Mouse (Mus musculus) right cerebral cortex, postnatal 4 days (tissue): Measurements from ENCODE around the gene CT030661.1.
"Not testable (repeated sequence)": the region's sequence is repeated elsewhere in the genome, so short reads cannot be mapped to it uniquely, and the experiment has no call there.

ENCODE experiments used
- DNase-seq: peaks from one replicate; pipeline ENCODE4 v3.0.0-alpha.2; 2022

CT030661.1 gene

DNA sequence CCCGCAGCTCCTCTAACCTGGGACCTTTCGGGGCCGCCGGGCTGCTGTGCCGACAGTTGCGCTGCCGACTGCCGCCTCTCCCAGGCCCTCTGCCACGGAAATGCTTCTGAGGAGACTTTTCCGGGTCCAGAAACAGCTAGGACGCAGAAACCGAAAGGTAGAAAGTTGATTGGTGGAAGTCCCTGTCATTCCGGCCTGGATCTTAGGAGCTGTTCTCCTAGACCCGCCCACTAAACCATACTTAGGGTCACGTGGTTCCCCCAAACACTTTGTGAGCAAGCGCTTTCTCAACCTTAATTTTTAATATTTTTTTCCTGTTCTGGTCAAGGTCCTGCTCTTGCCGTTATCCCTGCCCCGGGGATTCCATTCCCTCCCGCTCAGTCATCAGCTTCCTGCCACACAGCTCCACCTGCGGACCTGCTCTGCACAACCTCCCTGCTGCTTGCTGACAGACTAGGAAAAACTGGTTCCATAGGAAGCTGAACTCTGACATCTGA, at the start of gene CT030661.1:
Gene CT030661.1, minus strand, starts transcription at position 108 of the 497 bp plus-strand sequence.
- peak; percentile 80 for DNase-seq

DNA sequence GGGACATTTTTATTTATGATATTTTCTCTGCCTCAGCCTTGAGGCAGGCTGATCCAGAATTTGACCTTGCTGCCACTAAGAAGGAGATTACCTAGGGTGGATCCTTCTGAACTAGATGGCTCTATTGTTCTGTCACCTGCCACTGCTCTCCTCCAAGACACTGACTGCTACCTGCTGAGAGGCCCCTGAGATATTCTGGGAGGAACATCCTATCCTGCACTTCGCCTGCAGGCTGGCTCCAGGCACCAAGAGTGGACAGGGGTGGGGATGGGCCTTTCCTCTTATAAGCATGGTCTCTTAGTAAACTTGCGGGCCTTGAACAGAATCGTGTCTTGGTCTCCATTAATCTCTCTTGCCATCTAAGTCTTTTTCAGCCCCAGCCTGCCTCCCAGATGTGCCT, 49.3 kb upstream of the CT030661.1 start:
- no peak for DNase-seq

DNA sequence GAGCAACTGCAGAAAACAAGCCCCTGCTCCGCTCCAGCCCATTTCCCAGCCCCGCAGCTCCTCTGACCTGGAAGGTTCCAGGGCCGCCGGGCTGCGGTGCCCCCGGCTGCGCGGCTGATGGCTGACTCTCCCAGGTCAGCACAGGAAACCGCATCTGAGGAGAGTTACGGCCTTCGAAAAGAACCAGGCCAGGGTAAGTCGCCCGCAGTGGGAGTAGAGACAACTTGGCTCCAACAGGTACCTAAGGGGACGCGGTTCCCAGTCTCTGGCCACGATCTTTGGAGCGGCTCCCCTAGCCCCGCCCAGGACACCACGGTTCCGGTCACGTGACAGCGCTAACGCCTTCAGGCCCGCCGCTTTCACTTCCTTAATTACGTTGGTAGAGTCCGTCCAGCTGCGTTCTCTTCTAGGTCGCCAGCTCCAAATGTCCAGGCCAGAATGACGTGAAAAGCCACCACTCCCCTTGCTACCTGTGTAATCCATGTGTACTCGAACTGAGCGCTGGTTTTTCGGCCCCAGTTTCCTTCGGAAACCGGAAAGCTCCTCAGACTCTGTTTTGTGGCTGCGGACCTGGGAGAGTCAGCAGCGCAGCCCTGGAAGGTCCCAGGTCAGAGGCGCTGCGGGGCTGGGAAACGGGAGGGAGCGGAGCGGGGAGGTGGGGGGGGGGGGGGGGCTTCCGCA, 46.6 kb upstream of the CT030661.1 start, which contains the start of the genes Zfp944 and Zfp758:
Gene Zfp944, minus strand, starts transcription at position 300 of the 681 bp plus-strand sequence.
Gene Zfp758, plus strand, starts transcription at position 353 of the 681 bp plus-strand sequence.
- peak; percentile 15 for DNase-seq

DNA sequence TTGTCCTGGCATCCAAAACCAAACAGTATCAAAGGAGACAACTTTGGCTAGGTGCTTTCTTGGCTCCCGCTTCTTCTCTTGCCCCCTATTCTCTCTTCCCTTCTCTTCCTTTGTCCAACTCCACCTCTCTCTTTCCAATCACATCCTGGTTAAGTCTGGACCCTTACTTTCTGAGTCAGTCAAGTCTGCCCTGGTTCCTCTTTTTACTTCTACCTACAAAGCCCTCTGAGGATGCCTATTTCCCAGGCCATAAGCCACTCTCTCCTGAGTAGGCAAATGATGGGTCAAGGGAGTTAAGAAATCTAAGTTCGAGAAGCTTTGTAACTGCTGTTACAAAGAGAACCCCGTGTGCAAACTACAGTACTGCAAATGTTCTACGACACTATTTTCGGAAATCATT, 45.9 kb upstream of the CT030661.1 start:
- DNase-seq, result no peak

DNA sequence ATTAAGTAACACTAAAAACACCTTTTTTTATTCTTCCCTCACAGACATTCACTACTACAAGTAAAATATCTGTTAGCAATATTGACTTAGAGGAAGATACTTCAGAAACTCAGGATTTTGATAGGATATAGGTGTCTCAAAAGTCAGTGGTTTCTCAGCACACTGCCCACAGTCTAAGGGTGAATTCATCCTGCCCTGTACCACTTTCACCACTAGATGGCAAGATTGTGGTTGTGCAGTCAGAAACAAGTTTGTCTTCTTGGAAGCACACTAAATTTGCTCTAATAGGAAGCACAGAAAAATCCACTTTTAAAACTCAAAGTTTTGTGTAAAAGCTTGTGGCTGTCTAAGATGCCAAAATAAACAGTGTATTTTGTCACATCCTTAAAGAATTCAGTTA, 38.2 kb upstream of the CT030661.1 start:
- no peak for DNase-seq

DNA sequence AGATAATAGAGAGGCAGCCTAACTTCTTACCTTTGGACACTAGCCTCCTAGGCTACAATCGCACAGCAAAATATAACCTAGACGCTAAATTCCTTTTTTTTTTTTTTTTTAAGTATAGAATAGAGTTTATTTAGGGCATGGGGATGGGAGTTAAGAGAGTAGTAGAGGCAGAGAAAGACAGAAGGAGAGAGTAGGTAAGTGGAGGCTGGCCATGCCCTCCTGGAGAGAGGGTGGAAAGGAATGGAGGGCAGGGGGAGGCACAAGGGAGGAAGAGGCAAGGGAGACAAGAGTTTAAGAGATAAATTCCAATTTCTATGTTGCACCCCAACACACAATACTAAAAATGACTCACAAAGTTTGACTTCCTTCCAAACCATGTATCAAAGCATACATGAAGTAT, 610 bp upstream of the CT030661.1 start:
- DNase-seq, result not testable (repeated sequence)

DNA sequence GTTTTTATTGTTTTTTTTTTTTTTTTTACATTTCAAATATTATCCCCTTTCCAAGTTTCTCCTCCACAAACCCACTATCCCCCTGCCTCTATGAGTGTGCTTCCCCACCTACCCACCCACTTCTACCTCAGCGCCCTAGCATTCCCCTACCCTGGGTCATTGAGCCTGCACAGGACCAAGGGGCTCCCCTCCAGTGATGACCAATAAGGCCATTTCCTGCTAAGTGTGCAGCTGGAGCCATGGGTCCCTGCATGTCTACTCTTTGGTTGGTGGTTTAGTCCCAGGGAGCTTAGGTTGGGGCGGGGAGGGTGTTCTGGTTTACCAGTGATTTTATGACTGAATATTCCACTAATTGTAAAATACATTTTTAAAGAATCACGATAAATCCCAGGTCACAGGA, 418 bp downstream of the CT030661.1 start:
- not testable (repeated sequence) for DNase-seq
